Mouse (Mus musculus) liver, postnatal 0 days (tissue): ENCODE measurements at regions not wholly inside any gene's neighbourhood (a gene's known extent, or its start where the extent isn't known, plus 50 kb on each side); places are given as distances from the start of the nearest gene placed in this dataset.

ENCODE experiments used
- ATAC-seq: fragments of 200-750 bp; cut with Nextera tagmentation; 2 replicates; pipeline ENCODE4 v1.8.0; 2017; ENCODE audit warnings: mild to moderate bottlenecking, moderate library complexity
- DNase-seq: peaks from one replicate; pipeline ENCODE4 v3.0.0-alpha.2; 2016
- H3K27ac ChIP-seq: fragments of 300-500 bp; sonication (generic); 2 replicates; pipeline ENCODE4 v1.5.1; 2014; ENCODE audit warnings: antibody characterized with exemption, moderate library complexity, mild to moderate bottlenecking, low read depth
- H3K27me3 ChIP-seq: fragments of 300-500 bp; sonication (generic); 2 replicates; pipeline ENCODE4 v1.6.1; 2014; ENCODE audit warnings: low read length, control low read depth, mixed read lengths; ENCODE audit not compliant: insufficient read depth
- H3K36me3 ChIP-seq: fragments of 300-500 bp; sonication (generic); replicated peaks from 2 replicates; pipeline ENCODE4 v1.6.1; 2014; ENCODE audit warnings: mild to moderate bottlenecking, control low read depth, low read length, moderate library complexity, mixed read lengths; ENCODE audit not compliant: insufficient read depth
- H3K4me1 ChIP-seq: fragments of 300-500 bp; sonication (generic); 2 replicates; pipeline ENCODE4 v1.6.1; 2014; ENCODE audit warnings: antibody characterized with exemption, mild to moderate bottlenecking, control low read depth; ENCODE audit not compliant: insufficient read depth
- H3K4me2 ChIP-seq: fragments of 300-500 bp; sonication (generic); 2 replicates; pipeline ENCODE4 v1.6.1; 2014; ENCODE audit warnings: low read depth, mild to moderate bottlenecking, low read length, moderate library complexity, mixed read lengths
- H3K4me3 ChIP-seq: fragments of 300-500 bp; sonication (generic); 2 replicates; pipeline ENCODE4 v1.5.1; 2014; ENCODE audit warnings: low read depth, low read length
- H3K9ac ChIP-seq: fragments of 300-500 bp; sonication (generic); replicated peaks from 2 replicates; pipeline ENCODE4 v1.6.1; 2014; ENCODE audit warnings: mild to moderate bottlenecking, moderate library complexity
- H3K9me3 ChIP-seq: fragments of 300-500 bp; sonication (generic); 2 replicates; pipeline ENCODE4 v1.6.1; 2016; ENCODE audit warnings: mild to moderate bottlenecking, control low read depth, low read length, mixed read lengths
- CTCF ChIP-seq: sonication (generic); IDR thresholded peaks from 2 replicates; pipeline ENCODE4 v1.5.1; 2016; ENCODE audit warnings: antibody characterized with exemption, low read depth
- EP300 ChIP-seq: IDR thresholded peaks from 2 replicates; pipeline ENCODE4 v1.6.1; 2016; ENCODE audit warnings: antibody characterized with exemption, low read depth, mild to moderate bottlenecking
- WGBS: fragments of 180-500 bp; shearing (Covaris S2); extraction: QIAGEN DNeasy Blood & Tissue Kit; methylation state at CpG from one replicate; pipeline ENCODE4 v1.1.7; 2014; ENCODE audit not compliant: insufficient replicate concordance; 5-methylcytosine and 5-hydroxymethylcytosine counted together

GRCm38 (mm10) chr2:167864672-167865071 lies 67.2 kb upstream of the Ptpn1 start:
- no peak overlapping the region for H3K4me3 ChIP-seq
- H3K27ac ChIP-seq, result 0 out of 2 replicates have a peak overlapping the region, but pooled peaks have one; percentile 55
- no peaks in the 10 kb centered on the region for H3K36me3 ChIP-seq
- H3K27me3 ChIP-seq, result no peaks in the 10 kb centered on the region
- H3K4me1 ChIP-seq, result peaks cover 32% of the 10 kb centered on the region
- no peak overlapping the region for H3K4me2 ChIP-seq
- no peaks in the 10 kb centered on the region for H3K9me3 ChIP-seq
- H3K9ac ChIP-seq, result no peak overlapping the region
- DNase-seq (no peak), ATAC-seq (peak; percentile 12; the same call in 1 of the 2 replicates)
- TF ChIP-seq CTCF, result no peak
- TF ChIP-seq EP300, result no peak
- WGBS, result 65% methylated on average over 7 of the region's 7 CpGs

GRCm38 (mm10) chr2:167864228-167864627 lies 67.6 kb upstream of the Ptpn1 start:
- Histone ChIP-seq H3K9me3 (no peaks in the 10 kb centered on the region), H3K27ac (peak overlapping the region; percentile 55; the same call in 1 of the 2 replicates), H3K9ac (no peak overlapping the region), H3K4me3 (no peak overlapping the region), H3K4me1 (peaks cover 33% of the 10 kb centered on the region), H3K27me3 (no peaks in the 10 kb centered on the region), H3K36me3 (no peaks in the 10 kb centered on the region), H3K4me2 (no peak overlapping the region)
- DNase-seq (no peak), ATAC-seq (no peak)
- 23% methylated on average over 8 of the region's 8 CpGs for WGBS
- no peak for TF ChIP-seq CTCF
- peak; percentile 30; the same call in 1 of the 2 replicates for TF ChIP-seq EP300

DNA sequence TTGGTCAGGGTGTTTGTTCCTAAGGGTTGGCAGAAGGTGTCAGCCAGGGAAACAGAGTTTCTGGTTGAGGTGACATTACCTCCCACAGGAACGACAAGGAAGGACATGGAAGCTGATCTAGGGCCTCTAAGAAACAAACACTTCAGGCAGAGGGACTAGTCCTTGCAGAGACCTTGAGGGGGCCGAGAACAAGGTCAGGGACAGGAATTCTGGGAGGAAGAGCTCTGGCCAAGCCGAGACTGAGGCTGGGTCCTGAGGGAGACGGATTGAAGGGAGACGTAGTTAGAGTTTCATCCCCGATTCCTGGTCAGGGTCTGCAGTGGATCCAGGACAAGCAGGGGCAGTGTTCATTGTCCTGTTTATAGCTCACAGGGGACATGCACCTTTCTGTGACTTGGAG lies 68.2 kb upstream of the Ptpn1 start:
- no peak for TF ChIP-seq EP300
- no peak for TF ChIP-seq CTCF
- no peaks in the 10 kb centered on the region for H3K9me3 ChIP-seq
- no peak overlapping the region for H3K4me2 ChIP-seq
- H3K4me3 ChIP-seq, result no peak overlapping the region
- DNase-seq (no peak), ATAC-seq (no peak)
- peaks cover 33% of the 10 kb centered on the region for H3K4me1 ChIP-seq
- H3K9ac ChIP-seq, result no peak overlapping the region
- H3K36me3 ChIP-seq, result no peaks in the 10 kb centered on the region
- peak overlapping the region; percentile 39; the same call in 1 of the 2 replicates for H3K27ac ChIP-seq
- 57% methylated on average over 6 of the region's 6 CpGs for WGBS
- H3K27me3 ChIP-seq, result no peaks in the 10 kb centered on the region

- WGBS, result 78% methylated on average over 2 of the region's 2 CpGs
- TF ChIP-seq EP300 (no peak), CTCF (no peak)
- Histone ChIP-seq H3K4me3 (no peak overlapping the region), H3K27me3 (no peaks in the 10 kb centered on the region), H3K27ac (peak overlapping the region; percentile 84), H3K4me2 (no peak overlapping the region), H3K9me3 (no peaks in the 10 kb centered on the region), H3K36me3 (no peaks in the 10 kb centered on the region), H3K9ac (no peak overlapping the region; the same call in 1 of the 2 replicates), H3K4me1 (peaks cover 38% of the 10 kb centered on the region)
- no peak for DNase-seq
- no peak for ATAC-seq
Measured at GRCm38 (mm10) chr2:167861178-167861520, 70.7 kb upstream of the Ptpn1 start.

DNA sequence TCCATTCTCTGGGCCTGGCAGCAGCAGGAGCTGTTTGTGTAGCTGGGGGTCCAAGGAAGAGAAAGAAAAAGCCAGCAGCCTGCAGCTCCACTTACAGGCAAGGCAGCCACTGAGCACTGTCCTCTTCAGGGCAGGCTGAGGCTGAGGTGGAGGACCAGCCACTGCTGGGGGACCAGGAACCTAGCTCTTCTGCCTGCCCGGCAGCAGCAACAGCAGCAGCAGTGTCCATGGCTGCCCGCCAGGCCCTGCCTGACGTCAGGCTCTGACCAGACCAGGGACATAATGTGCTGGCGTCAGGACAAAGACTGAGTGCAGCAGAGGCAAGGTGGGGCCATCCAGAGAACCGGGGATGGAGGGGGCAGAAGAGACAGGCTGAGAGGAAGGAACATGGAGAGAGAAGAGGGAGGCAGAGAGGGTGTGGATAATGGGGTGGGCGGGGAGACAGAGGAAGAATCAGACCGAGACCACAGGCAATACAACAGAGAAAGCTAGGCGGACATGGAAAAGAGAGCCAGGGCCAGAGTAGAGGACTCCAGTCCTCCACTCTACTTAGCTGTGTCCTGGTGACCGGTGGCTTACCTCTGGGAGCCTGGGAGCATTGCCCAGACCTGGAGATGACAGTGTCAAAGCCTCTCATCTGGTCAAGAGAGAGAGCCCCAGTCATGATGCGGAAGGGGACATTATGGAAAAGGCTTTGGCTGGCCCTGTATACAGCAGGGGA lies 71.2 kb upstream of the Ptpn1 start:
- DNase-seq (peak; percentile 88), ATAC-seq (peak; percentile 88)
- Histone ChIP-seq H3K4me2 (no peak overlapping the region; the same call in 1 of the 2 replicates), H3K27me3 (no peaks in the 10 kb centered on the region), H3K36me3 (no peaks in the 10 kb centered on the region), H3K9ac (peak overlapping the region; percentile 38; the same call in 1 of the 2 replicates), H3K27ac (peak overlapping the region; percentile 84), H3K9me3 (no peaks in the 10 kb centered on the region), H3K4me1 (peaks cover 36% of the 10 kb centered on the region), H3K4me3 (no peak overlapping the region)
- WGBS, result 53% methylated on average over 10 of the region's 10 CpGs
- TF ChIP-seq CTCF (peak; percentile 13; the same call in 1 of the 2 replicates), EP300 (peak; percentile 90)

GRCm38 (mm10) chr2:167859575-167859974 lies 72.3 kb upstream of the Ptpn1 start:
- ATAC-seq, result no peak
- Histone ChIP-seq H3K4me2 (no peak overlapping the region), H3K27me3 (no peaks in the 10 kb centered on the region), H3K36me3 (no peaks in the 10 kb centered on the region), H3K9ac (no peak overlapping the region), H3K4me3 (no peak overlapping the region), H3K27ac (peak overlapping the region; percentile 84; the same call in 1 of the 2 replicates), H3K4me1 (peaks cover 38% of the 10 kb centered on the region), H3K9me3 (no peaks in the 10 kb centered on the region)
- no peak for DNase-seq
- no peak for TF ChIP-seq EP300
- WGBS, result 28% methylated on average over 10 of the region's 10 CpGs
